Comparison of ENCODE assay signal across 23 mouse cellular contexts in genomic region chr6:113499346-113499745, GRCm38 (mm10). TPM values are rescaled to one million over a fixed set of nuclear protein-coding genes. Genes with fewer than 3 reads are reported as not detected.
DNase-seq lines count a peak whose midpoint lies in the region; TF ChIP-seq lines count a peak whose summit lies in the region.
"Had no signal": no experiment of that assay in that cellular context is flagged by ENCODE, and none has a peak within 500 bp of the region (broad histone marks: within the 10 kb centered on the region; RNA-seq: fewer than 3 reads in every experiment).

No protein-coding gene starts in this region.

- H3K27me3 ChIP-seq in splenic B cell, adult 2 months (ENCODE audit: control insufficient read depth, insufficient read depth, low read length, poor library complexity, severe bottlenecking), result no peaks in the 10 kb centered on the region

- no peak for DNase-seq in gastrocnemius, adult 2 months
- no peak for DNase-seq in gastrocnemius, postnatal 14 days
- DNase-seq in A20 (ENCODE audit: low read depth, low spot score) (peak; percentile 75), MN1 (ENCODE audit: low spot score) (no peak)
- DNase-seq in B cell, adult 2 months, result peak; percentile 13 to 20
- DNase-seq in splenic B cell, adult 2 months (ENCODE audit: low read depth, low spot score), result peak; percentile 33
- no peak for DNase-seq in lung, adult 18-20 months
- DNase-seq: adrenal gland, adult 2 months; adrenal gland, postnatal 10 days; adrenal gland, postnatal 25 days; cerebellum, adult 11 months; cerebellum, adult 18-20 months; cerebellum, adult 8-10 months; cerebellum, adult 9-11 months; cerebellum, postnatal 14 days; cerebellum, postnatal 36 days; embryo, embryonic 11 days had no signal

- no peak for TF ChIP-seq CTCF in gastrocnemius, adult 2 months (IDR thresholded peaks at IDR 0.05)

- peak overlapping the region; percentile 50; the same call in 1 of the 2 replicates for H3K27ac ChIP-seq in gastrocnemius, adult 2 months
- H3K27ac ChIP-seq: embryonic facial prominence, embryonic 12.5 days; embryonic facial prominence, embryonic 15.5 days; forebrain, embryonic 10.5 days; forebrain, embryonic 12.5 days had no signal

- intact Hi-C loops in gastrocnemius, adult 2 months (cut with DNase I), result no loop called here
- intact Hi-C loops in gastrocnemius, postnatal 14 days (cut with DNase I; ENCODE audit: low total_unique reads), result no loop called here

- no peak overlapping the region for H3K4me3 ChIP-seq in gastrocnemius, adult 2 months
- H3K4me3 ChIP-seq: embryonic facial prominence, embryonic 12.5 days; embryonic facial prominence, embryonic 15.5 days; erythroblast, embryonic 14.5 days; forebrain, embryonic 10.5 days; forebrain, embryonic 12.5 days had no signal

- H3K36me3 ChIP-seq in splenic B cell, adult 2 months (ENCODE audit: control insufficient read depth, insufficient read depth, low read length, poor library complexity, severe bottlenecking), result no peaks in the 10 kb centered on the region
- H3K36me3 ChIP-seq: embryonic facial prominence, embryonic 12.5 days; embryonic facial prominence, embryonic 15.5 days; forebrain, embryonic 10.5 days; forebrain, embryonic 12.5 days had no signal

RNA-seq across cellular contexts. Expression of gene Prrt3, which starts 2.4 kb away (rescaled TPM):
- total RNA-seq in gastrocnemius, adult 2 months (2021), result under 1 TPM; 0.08 to 0.11 TPM
- total RNA-seq in gastrocnemius, postnatal 14 days (2021), result under 1 TPM; 0.11 to 0.12 TPM
- total RNA-seq: common myeloid progenitor, adult 5-6 weeks had no signal

RNA-seq across cellular contexts. Expression of gene Creld1, which starts 16.2 kb away (rescaled TPM):
- total RNA-seq in gastrocnemius, adult 2 months (2021), result 10 to 100 TPM; 47.5 to 54.4 TPM
- 10 to 100 TPM; 37.1 to 39.6 TPM for total RNA-seq in gastrocnemius, postnatal 14 days (2021)

RNA-seq across cellular contexts. Expression of gene Il17rc, which starts 28.1 kb away (rescaled TPM):
- total RNA-seq in gastrocnemius, adult 2 months (2021), result 1 to 10 TPM; 4.2 to 4.7 TPM
- total RNA-seq in gastrocnemius, postnatal 14 days (2021), result 1 to 10 TPM; 6.8 TPM

RNA-seq across cellular contexts. Expression of gene Emc3, which starts 32.1 kb away (rescaled TPM):
- 10 to 100 TPM; 54.9 to 63.2 TPM for total RNA-seq in gastrocnemius, adult 2 months (2021)
- 10 to 100 TPM; 56.2 to 61.0 TPM for total RNA-seq in gastrocnemius, postnatal 14 days (2021)

RNA-seq across cellular contexts. Expression of gene Fancd2, which starts 32.1 kb away (rescaled TPM):
- under 1 TPM; 0.10 to 0.28 TPM for total RNA-seq in gastrocnemius, adult 2 months (2021)
- total RNA-seq in gastrocnemius, postnatal 14 days (2021), result 1 to 10 TPM; 1.3 to 1.8 TPM

Comparison
In these comparisons a context has a peak if more than half of its experiments do, and no peak if none do; other contexts are left out.
1. DNase-seq: peak in A20 (single experiment), B cell, adult 2 months (2 of 2) and splenic B cell, adult 2 months (single experiment); none in gastrocnemius, adult 2 months (single experiment), gastrocnemius, postnatal 14 days (single experiment), MN1 (single experiment) and lung, adult 18-20 months (0 of 2).